Mouse (Mus musculus) effector memory CD4-positive, alpha-beta T cell, adult 5 months (primary cell): Measurements from ENCODE around the gene Gm5128. TPM values are rescaled to one million over a fixed set of nuclear protein-coding genes. Genes with fewer than 3 reads are reported as not detected.

Source experiments
- polyA plus RNA-seq: library from polyadenylated mRNA; unstranded; fragments of 100-300 nt; shearing (Covaris generic); gene quantifications from one replicate; pipeline ENCODE4 v1.2.1, GENCODE M21; 2017

Gene Gm5128
- polyA plus RNA-seq = 0.10 TPM

DNA sequence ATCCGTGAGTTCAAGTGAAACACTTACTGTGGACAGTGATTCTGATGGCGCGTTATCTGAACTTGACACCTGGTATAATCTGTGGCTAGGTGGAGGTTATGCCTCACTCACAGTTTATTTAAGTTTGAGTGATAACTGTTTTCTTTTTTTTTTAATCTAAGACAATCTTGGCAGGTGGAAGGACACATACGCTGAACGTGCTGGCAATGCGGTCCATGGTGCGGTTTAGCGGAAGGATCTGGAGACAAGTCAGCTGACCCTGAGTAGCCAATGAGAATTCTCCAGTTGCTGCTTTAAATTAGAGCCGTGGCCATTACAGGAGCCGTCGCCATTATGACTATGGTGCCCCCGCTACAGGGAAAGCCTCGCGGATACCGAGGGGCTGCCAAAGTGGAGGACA, at the start of gene Gm5128:
Gm5128 (plus strand) TSS at position 301 of the 400 bp plus-strand sequence.

Other genes starting within 250 kb of the Gm5128 start
- gene Gm15023, start 195.7 kb upstream of the Gm5128 start, polyA plus RNA-seq = not detected
- gene Tceal6, start 162.6 kb upstream of the Gm5128 start, polyA plus RNA-seq = not detected
- not detected for gene Pramel3, start 71.0 kb upstream of the Gm5128 start, polyA plus RNA-seq
- not detected for gene Gm7903, start 60.6 kb downstream of the Gm5128 start, polyA plus RNA-seq
- not detected for gene AV320801, start 121.3 kb downstream of the Gm5128 start, polyA plus RNA-seq
- not detected for gene Nxf7, start 225.5 kb downstream of the Gm5128 start, polyA plus RNA-seq